Mouse (Mus musculus) ES-E14 (cell line): Measurements from ENCODE around the gene Tspear. TPM values are rescaled to one million over a fixed set of nuclear protein-coding genes. Genes with fewer than 3 reads are reported as not detected.

Source experiments
- DNase-seq: peaks from one replicate; pipeline ENCODE4 v3.0.0-alpha.2; 2013; ENCODE audit warnings: low read depth, low spot score
- H3K27ac ChIP-seq: 2 replicates; pipeline ENCODE4 v1.5.1; 2012; ENCODE audit warnings: low read depth, mild to moderate bottlenecking, low read length, moderate library complexity, mixed read lengths; ENCODE audit not compliant: poor library complexity, insufficient read depth, severe bottlenecking
- H3K36me3 ChIP-seq: 2 replicates; pipeline ENCODE4 v1.6.1; 2012; ENCODE audit warnings: mild to moderate bottlenecking, low read length, moderate library complexity, mixed read lengths; ENCODE audit not compliant: control insufficient read depth, poor library complexity, insufficient read depth, severe bottlenecking
- H3K4me1 ChIP-seq, 2 experiments: fragments of 150-350 bp in 1 of 2; sonication (generic) in 1 of 2; 2 replicates each; pipeline ENCODE4 v1.6.1; 2012; ENCODE audit warnings: low read length in 2 of 2, mild to moderate bottlenecking in 1 of 2, mixed read lengths in 1 of 2; ENCODE audit not compliant: control insufficient read depth in 2 of 2, insufficient read depth in 2 of 2, poor library complexity in 1 of 2
- H3K4me3 ChIP-seq, 2 experiments: fragments of 150-350 bp in 1 of 2; sonication (generic) in 1 of 2; 2 replicates each; pipeline ENCODE4 v1.5.1; 2012; ENCODE audit warnings: low read length in 2 of 2, low read depth in 1 of 2, mild to moderate bottlenecking in 1 of 2, mixed read lengths in 1 of 2; ENCODE audit not compliant: insufficient read depth in 1 of 2, poor library complexity in 1 of 2, severe bottlenecking in 1 of 2
- H3K9ac ChIP-seq: 2 replicates; pipeline ENCODE4 v1.6.1; 2012; ENCODE audit warnings: low read depth, mild to moderate bottlenecking, low read length, mixed read lengths; ENCODE audit not compliant: poor library complexity, insufficient read depth, severe bottlenecking
- H3K9me3 ChIP-seq: fragments of 150-350 bp; sonication (generic); 2 replicates; pipeline ENCODE4 v1.6.1; 2012; ENCODE audit warnings: low read depth, mild to moderate bottlenecking, low read length; ENCODE audit not compliant: control insufficient read depth, insufficient read depth
- CHD2 ChIP-seq: IDR thresholded peaks from 2 replicates; pipeline ENCODE4 v1.6.1; 2014; ENCODE audit warnings: mild to moderate bottlenecking, low read depth, low read length, inconsistent platforms
- HCFC1 ChIP-seq: IDR thresholded peaks from 2 replicates; pipeline ENCODE4 v1.6.1; 2012; ENCODE audit warnings: low read length, inconsistent platforms, borderline replicate concordance; ENCODE audit not compliant: insufficient read depth
- MAFK ChIP-seq: IDR thresholded peaks from 2 replicates; pipeline ENCODE4 v1.6.1; 2014; ENCODE audit warnings: mild to moderate bottlenecking, low read depth, low read length, inconsistent platforms; ENCODE audit not compliant: insufficient read depth
- ZC3H11A ChIP-seq: IDR thresholded peaks from 2 replicates; pipeline ENCODE4 v1.6.1; 2012; ENCODE audit warnings: low read depth, mild to moderate bottlenecking, inconsistent platforms, low read length, borderline replicate concordance
- ZNF384 ChIP-seq: IDR thresholded peaks from 2 replicates; pipeline ENCODE4 v1.6.1; 2012; ENCODE audit warnings: low read depth, low read length, inconsistent platforms
- in situ Hi-C, 2 experiments: fragments of 600-800 bp; cut with MboI; formaldehyde crosslinking; loops; one replicate each; pipeline ENCODE4 v1.15.1; 2025; ENCODE audit warnings: low sequenced_read_pairs in 2 of 2, inconsistent platforms in 1 of 2; ENCODE audit not compliant: unreplicated experiment in 2 of 2
- total RNA-seq: library from RNA; depleted of rRNA; stranded (reverse); fragments of 300-350 nt; gene quantifications from 2 replicates; pipeline ENCODE4 v1.2.3, GENCODE M21; 2012

The Tspear gene
- total RNA-seq, 1 experiment: 0.49 TPM

DNA sequence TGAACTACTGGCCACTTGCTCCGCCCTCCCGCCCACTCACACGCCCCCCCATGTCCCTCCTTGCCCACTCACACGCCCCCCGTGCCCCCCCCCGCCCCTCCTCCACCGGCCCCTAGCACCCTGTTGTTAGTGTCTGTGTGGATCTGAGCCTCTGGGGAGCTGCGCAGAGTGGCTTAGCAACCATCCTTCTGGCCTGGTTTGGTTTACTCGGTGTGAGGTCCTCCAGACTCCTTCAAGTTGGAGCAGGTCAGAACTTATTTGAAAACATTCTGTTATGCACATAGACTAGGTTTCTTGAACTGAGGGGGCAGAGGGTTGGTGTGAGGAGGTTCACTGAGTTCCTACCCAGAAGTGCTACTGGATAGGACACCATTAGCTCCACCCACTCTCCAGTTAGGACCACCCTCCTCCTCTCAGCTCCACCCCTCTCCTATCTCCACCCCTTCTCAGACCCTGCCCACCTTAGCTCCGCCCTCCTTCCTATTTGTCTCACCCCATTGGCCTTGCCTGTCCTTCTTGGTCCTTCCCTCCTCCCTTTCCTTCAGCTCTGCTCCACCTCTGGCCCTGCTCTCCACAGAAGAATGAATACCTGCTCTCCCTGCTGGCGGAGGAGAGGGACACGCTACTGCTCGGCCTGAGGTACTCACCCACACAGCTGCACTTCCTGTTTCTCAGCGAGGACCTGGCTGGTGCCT lies 177.8 kb downstream of the Tspear start:
- Histone ChIP-seq H3K9me3 (no peaks in the 10 kb centered on the region), H3K4me3 (no peak overlapping the region), H3K36me3 (no peaks in the 10 kb centered on the region), H3K27ac (no peak overlapping the region), H3K9ac (no peak overlapping the region), H3K4me1 (no peaks in the 10 kb centered on the region)
- TF ChIP-seq ZC3H11A (no peak), CHD2 (no peak), MAFK (no peak), HCFC1 (no peak), ZNF384 (no peak)
- in situ Hi-C loops: no loop called here
- DNase-seq: peak; percentile 67

DNA sequence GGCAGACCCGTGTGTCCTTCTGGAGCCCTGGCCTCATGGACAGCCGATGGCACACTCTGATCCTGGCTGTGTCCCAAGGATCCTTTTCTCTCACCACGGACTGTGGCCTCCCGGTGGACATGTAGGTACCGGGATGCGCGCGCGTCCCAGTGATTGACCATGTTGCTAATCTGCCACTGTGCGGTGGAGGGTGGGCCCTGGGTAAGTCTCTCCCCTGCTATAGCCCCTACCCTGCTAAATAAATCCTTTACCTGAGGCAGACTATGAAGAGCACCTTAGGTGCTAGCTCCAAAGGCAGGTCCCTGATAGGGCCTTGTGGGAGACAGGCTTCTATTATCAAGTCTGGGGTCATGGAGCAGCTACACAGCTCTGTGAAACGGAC lies 178.4 kb downstream of the Tspear start:
- H3K4me1 ChIP-seq: no peaks in the 10 kb centered on the region
- H3K4me3 ChIP-seq: no peak overlapping the region
- TF ChIP-seq ZC3H11A: no peak
- TF ChIP-seq MAFK: no peak
- no peak for TF ChIP-seq HCFC1
- no peak overlapping the region for H3K27ac ChIP-seq
- no peak overlapping the region for H3K9ac ChIP-seq
- in situ Hi-C loops: no loop called here
- H3K36me3 ChIP-seq: no peaks in the 10 kb centered on the region
- H3K9me3 ChIP-seq: no peaks in the 10 kb centered on the region
- no peak for DNase-seq

DNA sequence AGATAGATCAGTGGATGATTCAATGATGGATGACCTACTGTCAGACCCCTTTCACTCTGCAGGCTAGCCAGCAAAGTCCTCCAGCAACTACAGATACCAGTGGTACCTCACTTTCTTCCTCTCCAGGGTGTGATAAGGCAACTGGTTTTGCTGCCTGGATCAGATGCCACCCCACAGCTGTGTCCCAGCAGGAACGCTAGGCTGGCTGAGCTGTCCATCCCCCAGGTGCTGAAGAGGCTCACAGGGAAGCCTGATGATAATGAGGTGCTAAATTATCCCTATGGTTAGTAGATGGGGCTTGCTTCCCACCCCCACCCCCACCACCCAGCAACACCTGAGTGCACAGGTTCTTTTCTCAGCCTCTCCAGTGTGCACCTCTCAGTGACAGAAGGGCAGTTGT lies 181.2 kb downstream of the Tspear start:
- H3K27ac ChIP-seq: no peak overlapping the region
- no peak overlapping the region for H3K9ac ChIP-seq
- no peak overlapping the region for H3K4me3 ChIP-seq
- TF ChIP-seq CHD2: no peak
- TF ChIP-seq HCFC1: no peak
- no peak for TF ChIP-seq ZNF384
- TF ChIP-seq ZC3H11A: no peak
- no peak for TF ChIP-seq MAFK
- no peaks in the 10 kb centered on the region for H3K4me1 ChIP-seq
- no peak for DNase-seq
- in situ Hi-C loops: no loop called here
- no peaks in the 10 kb centered on the region for H3K36me3 ChIP-seq
- no peaks in the 10 kb centered on the region for H3K9me3 ChIP-seq

DNA sequence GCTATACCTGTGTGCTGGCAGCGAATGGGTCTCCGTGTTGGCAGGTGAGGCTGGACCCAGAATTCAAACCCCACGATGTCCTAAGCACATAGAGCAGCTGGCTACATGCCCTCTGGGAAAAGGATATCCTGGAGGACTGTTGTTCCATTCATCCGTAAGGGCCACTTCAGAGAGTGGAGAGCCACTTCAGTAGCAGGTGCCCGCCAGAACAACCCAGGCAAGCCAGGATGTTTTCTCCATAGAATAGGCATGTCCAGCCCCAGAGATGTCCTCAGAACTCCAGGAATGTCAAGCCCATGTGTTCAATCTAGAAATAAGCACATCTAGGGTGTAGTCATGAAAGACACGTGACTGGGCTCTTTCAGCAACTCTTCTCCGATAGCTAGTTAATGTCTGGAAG lies 183.3 kb downstream of the Tspear start:
- no peaks in the 10 kb centered on the region for H3K4me1 ChIP-seq
- in situ Hi-C loops: no loop called here
- H3K4me3 ChIP-seq: no peak overlapping the region
- H3K27ac ChIP-seq: no peak overlapping the region
- TF ChIP-seq ZNF384 (no peak), HCFC1 (no peak), MAFK (no peak), ZC3H11A (no peak), CHD2 (no peak)
- no peaks in the 10 kb centered on the region for H3K9me3 ChIP-seq
- DNase-seq: no peak
- H3K36me3 ChIP-seq: no peaks in the 10 kb centered on the region
- H3K9ac ChIP-seq: no peak overlapping the region

DNA sequence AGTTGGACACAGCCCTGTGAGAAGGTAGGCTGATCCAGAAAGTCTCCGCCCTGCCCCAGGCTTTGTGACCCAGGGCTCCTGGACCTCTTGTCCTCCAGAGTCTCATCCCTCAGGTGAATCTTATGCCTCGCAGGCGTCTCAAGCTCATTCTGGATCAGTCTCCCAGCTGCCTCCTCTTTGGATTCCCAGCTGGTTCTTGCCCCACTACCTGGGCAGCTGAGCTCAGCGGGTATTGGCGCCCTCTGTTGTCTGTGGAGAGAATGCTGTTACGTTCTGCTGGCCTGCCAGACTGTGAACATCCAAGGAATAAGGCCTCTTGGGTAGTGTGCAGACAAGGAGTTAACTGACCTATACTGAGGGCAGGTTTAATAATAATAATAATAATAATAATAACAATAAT lies 192.6 kb downstream of the Tspear start:
- in situ Hi-C loops: no loop called here

More for the DNA sequence above, 192.6 kb downstream of the Tspear start:
- no peak for DNase-seq
- no peaks in the 10 kb centered on the region for H3K36me3 ChIP-seq
- no peak overlapping the region for H3K9ac ChIP-seq
- no peak overlapping the region for H3K4me3 ChIP-seq
- TF ChIP-seq ZNF384 (no peak), MAFK (no peak)
- no peaks in the 10 kb centered on the region for H3K9me3 ChIP-seq
- H3K27ac ChIP-seq: no peak overlapping the region
- H3K4me1 ChIP-seq: no peaks in the 10 kb centered on the region
